Mouse (Mus musculus): ENCODE measurements around the gene Rtkn. TPM values are rescaled to one million over a fixed set of nuclear protein-coding genes. Genes with fewer than 3 reads are reported as not detected.

Gene Rtkn
- polyA plus RNA-seq, 1 experiment from 2014 or later: 46.7 TPM

GRCm38 (mm10) chr6:83104158-83104557 lies 31.1 kb upstream of the Rtkn start:
- ATAC-seq (ENCODE audit: insufficient number of reproducible peaks, insufficient read depth, low FRiP score, low TSS enrichment, low read depth): no peak
- H3K27ac ChIP-seq: no peak overlapping the region
- no peak overlapping the region for H3K4me3 ChIP-seq
- peaks cover 9% of the 10 kb centered on the region; the same call in 1 of the 2 replicates for H3K36me3 ChIP-seq
- H3K4me1 ChIP-seq: peaks cover 34% of the 10 kb centered on the region
- H3K9ac ChIP-seq: no peak overlapping the region
- WGBS: 65% methylated on average over 4 of the region's 4 CpGs
- no peak overlapping the region for H3K4me2 ChIP-seq
- H3K9me3 ChIP-seq: no peaks in the 10 kb centered on the region
- H3K27me3 ChIP-seq: peaks cover 8% of the 10 kb centered on the region

GRCm38 (mm10) chr6:83107566-83108400 lies 27.5 kb upstream of the Rtkn start:
- Histone ChIP-seq H3K4me3 (peak overlapping the region; percentile 91), H3K4me1 (peaks cover 30% of the 10 kb centered on the region), H3K9ac (peak overlapping the region; percentile 94; the same call in 1 of the 2 replicates), H3K27me3 (no peaks in the 10 kb centered on the region; the same call in 1 of the 2 replicates), H3K36me3 (peaks cover 13% of the 10 kb centered on the region), H3K4me2 (peak overlapping the region; percentile 88), H3K9me3 (no peaks in the 10 kb centered on the region), H3K27ac (0 out of 2 replicates have a peak overlapping the region, but pooled peaks have one; percentile 81)
- WGBS: 31% methylated on average over 13 of the region's 13 CpGs
- ATAC-seq (ENCODE audit: insufficient number of reproducible peaks, insufficient read depth, low FRiP score, low TSS enrichment, low read depth): no peak

GRCm38 (mm10) chr6:83108762-83109668 lies 26.2 kb upstream of the Rtkn start, which contains the start of gene Mrpl53:
Mrpl53 (plus strand) TSS chr6:83109040.
- peaks cover 22% of the 10 kb centered on the region for H3K4me1 ChIP-seq
- H3K36me3 ChIP-seq: peaks cover 13% of the 10 kb centered on the region
- peak within 1 kb of the TSS; percentile 81 for H3K27ac ChIP-seq
- H3K4me3 ChIP-seq: peak within 1 kb of the TSS; percentile 91
- H3K9ac ChIP-seq: peak within 1 kb of the TSS; percentile 94
- H3K4me2 ChIP-seq: peak within 1 kb of the TSS; percentile 88
- WGBS: under 1% methylated on average over 76 of the region's 76 CpGs
- no peaks in the 10 kb centered on the region for H3K9me3 ChIP-seq
- no peaks in the 10 kb centered on the region for H3K27me3 ChIP-seq
- peak; percentile 80 for ATAC-seq (ENCODE audit: insufficient number of reproducible peaks, insufficient read depth, low FRiP score, low TSS enrichment, low read depth)

- WGBS: 91% methylated on average over 4 of the region's 4 CpGs
- H3K4me3 ChIP-seq: no peak overlapping the region
Observed at GRCm38 (mm10) chr6:83111510-83112136, 23.6 kb upstream of the Rtkn start.

GRCm38 (mm10) chr6:83115011-83115671 lies 20.1 kb upstream of the Rtkn start, which contains the start of gene Mogs:
Mogs (plus strand) TSS chr6:83115496.
- H3K4me1 ChIP-seq: peaks cover 46% of the 10 kb centered on the region
- no peaks in the 10 kb centered on the region for H3K27me3 ChIP-seq
- H3K27ac ChIP-seq: peak within 1 kb of the TSS; percentile 86
- peak; percentile 81 for ATAC-seq (ENCODE audit: insufficient number of reproducible peaks, insufficient read depth, low FRiP score, low TSS enrichment, low read depth)
- 1% methylated on average over 40 of the region's 58 CpGs for WGBS
- H3K36me3 ChIP-seq: peaks cover 37% of the 10 kb centered on the region
- no peaks in the 10 kb centered on the region for H3K9me3 ChIP-seq
- H3K4me3 ChIP-seq: peak within 1 kb of the TSS; percentile 91
- peak within 1 kb of the TSS; percentile 94 for H3K9ac ChIP-seq
- peak within 1 kb of the TSS; percentile 96 for H3K4me2 ChIP-seq

More at GRCm38 (mm10) chr6:83111510-83112136, 23.6 kb upstream of the Rtkn start:
- Histone ChIP-seq H3K27ac (no peak overlapping the region), H3K4me2 (no peak overlapping the region), H3K27me3 (no peaks in the 10 kb centered on the region), H3K4me1 (peaks cover 36% of the 10 kb centered on the region), H3K36me3 (peaks cover 8% of the 10 kb centered on the region), H3K9ac (no peak overlapping the region), H3K9me3 (no peaks in the 10 kb centered on the region)
- ATAC-seq (ENCODE audit: insufficient number of reproducible peaks, insufficient read depth, low FRiP score, low TSS enrichment, low read depth): no peak

- H3K4me2 ChIP-seq: peak overlapping the region; percentile 96
- WGBS: 1% methylated on average over 43 of the region's 48 CpGs
- ATAC-seq (ENCODE audit: insufficient number of reproducible peaks, insufficient read depth, low FRiP score, low TSS enrichment, low read depth): peak; percentile 22; the same call in 1 of the 2 replicates
- H3K27ac ChIP-seq: peak overlapping the region; percentile 86
- H3K9me3 ChIP-seq: no peaks in the 10 kb centered on the region
- H3K4me1 ChIP-seq: peaks cover 46% of the 10 kb centered on the region
- H3K36me3 ChIP-seq: peaks cover 36% of the 10 kb centered on the region
- H3K4me3 ChIP-seq: peak overlapping the region; percentile 91
- no peaks in the 10 kb centered on the region for H3K27me3 ChIP-seq
- peak overlapping the region; percentile 94 for H3K9ac ChIP-seq
Observed at GRCm38 (mm10) chr6:83115682-83116372, 19.4 kb upstream of the Rtkn start.

GRCm38 (mm10) chr6:83116373-83117164 lies 18.7 kb upstream of the Rtkn start:
- H3K27ac ChIP-seq: peak overlapping the region; percentile 86; the same call in 1 of the 2 replicates
- no peaks in the 10 kb centered on the region for H3K27me3 ChIP-seq
- no peaks in the 10 kb centered on the region for H3K9me3 ChIP-seq
- peak overlapping the region; percentile 94 for H3K9ac ChIP-seq
- 72% methylated on average over 11 of the region's 11 CpGs for WGBS
- no peak for ATAC-seq (ENCODE audit: insufficient number of reproducible peaks, insufficient read depth, low FRiP score, low TSS enrichment, low read depth)
- peak overlapping the region; percentile 91 for H3K4me3 ChIP-seq
- H3K4me2 ChIP-seq: peak overlapping the region; percentile 96
- H3K4me1 ChIP-seq: peaks cover 46% of the 10 kb centered on the region
- H3K36me3 ChIP-seq: peaks cover 33% of the 10 kb centered on the region

- Histone ChIP-seq H3K36me3 (peaks cover 33% of the 10 kb centered on the region), H3K4me2 (peak overlapping the region; percentile 96), H3K9me3 (no peaks in the 10 kb centered on the region), H3K9ac (peak overlapping the region; percentile 94; the same call in 1 of the 2 replicates), H3K4me3 (peak overlapping the region; percentile 91), H3K27me3 (no peaks in the 10 kb centered on the region), H3K27ac (no peak overlapping the region), H3K4me1 (peaks cover 47% of the 10 kb centered on the region)
- ATAC-seq (ENCODE audit: insufficient number of reproducible peaks, insufficient read depth, low FRiP score, low TSS enrichment, low read depth): no peak
- 79% methylated on average over 4 of the region's 4 CpGs for WGBS
Observed at GRCm38 (mm10) chr6:83117165-83117438, 18.2 kb upstream of the Rtkn start.

GRCm38 (mm10) chr6:83117616-83118015 lies 17.6 kb upstream of the Rtkn start:
- H3K36me3 ChIP-seq: peaks cover 33% of the 10 kb centered on the region
- peaks cover 52% of the 10 kb centered on the region for H3K4me1 ChIP-seq
- no peak overlapping the region for H3K4me2 ChIP-seq
- no peaks in the 10 kb centered on the region for H3K27me3 ChIP-seq
- no peaks in the 10 kb centered on the region for H3K9me3 ChIP-seq
- no peak for ATAC-seq (ENCODE audit: insufficient number of reproducible peaks, insufficient read depth, low FRiP score, low TSS enrichment, low read depth)
- 91% methylated on average over 13 of the region's 13 CpGs for WGBS
- H3K9ac ChIP-seq: no peak overlapping the region
- H3K27ac ChIP-seq: peak overlapping the region; percentile 62; the same call in 1 of the 2 replicates
- 0 out of 2 replicates have a peak overlapping the region, but pooled peaks have one; percentile 91 for H3K4me3 ChIP-seq

GRCm38 (mm10) chr6:83118369-83118768 lies 16.9 kb upstream of the Rtkn start:
- ATAC-seq (ENCODE audit: insufficient number of reproducible peaks, insufficient read depth, low FRiP score, low TSS enrichment, low read depth): no peak
- no peaks in the 10 kb centered on the region for H3K9me3 ChIP-seq
- no peak overlapping the region for H3K4me3 ChIP-seq
- no peaks in the 10 kb centered on the region for H3K27me3 ChIP-seq
- H3K36me3 ChIP-seq: peaks cover 33% of the 10 kb centered on the region
- peaks cover 59% of the 10 kb centered on the region for H3K4me1 ChIP-seq
- H3K4me2 ChIP-seq: no peak overlapping the region
- no peak overlapping the region for H3K9ac ChIP-seq
- WGBS: 84% methylated on average over 11 of the region's 11 CpGs
- peak overlapping the region; percentile 62 for H3K27ac ChIP-seq

Data from embryonic facial prominence, embryonic 13.5 days (tissue).